Mouse (Mus musculus): Measurements from ENCODE around the gene Mst1.

The Mst1 gene

DNA sequence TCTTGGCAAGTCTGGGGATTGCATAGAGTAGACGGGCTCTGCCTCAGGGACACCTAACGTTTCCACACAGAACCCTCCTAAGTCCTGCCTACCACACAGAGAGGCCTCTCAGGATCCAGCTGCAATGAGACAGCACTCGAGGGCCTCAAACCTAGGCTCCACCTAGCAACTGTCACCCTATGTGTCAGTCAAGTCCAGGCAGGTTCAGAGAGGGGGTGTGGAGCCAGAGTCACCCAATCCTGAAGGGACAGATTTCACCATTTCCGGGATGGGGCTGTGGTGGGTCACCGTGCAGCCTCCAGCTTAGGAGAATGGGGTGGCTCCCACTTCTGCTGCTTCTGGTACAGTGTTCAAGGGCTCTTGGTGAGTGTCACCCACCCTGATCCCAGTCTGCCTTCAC lies at the start of gene Mst1:
TSS of gene Mst1 (plus strand) at position 269 of the 400 bp plus-strand sequence.
- DNase-seq (ENCODE audit: low spot score) = no peak

DNA sequence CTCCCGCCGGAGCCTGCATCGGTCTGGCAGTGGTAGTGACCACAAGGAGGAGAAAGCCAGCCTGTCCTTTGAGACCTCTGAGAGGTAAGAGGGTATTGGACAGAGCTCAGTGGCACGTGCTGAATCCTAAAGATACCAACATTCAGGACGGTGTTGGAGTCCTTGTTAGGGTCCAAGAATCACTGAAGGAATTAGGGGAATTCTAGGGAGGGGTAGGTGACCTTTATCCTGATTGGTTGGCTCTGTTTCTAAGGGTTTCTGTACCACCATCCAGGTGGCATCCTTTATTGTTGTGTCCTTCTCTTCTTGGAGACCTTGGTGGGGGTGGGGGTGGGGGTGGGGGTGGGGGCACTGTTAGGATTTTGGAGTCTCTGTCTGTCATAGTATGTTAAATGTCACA lies 48.1 kb upstream of the Mst1 start:
- no peak for DNase-seq (ENCODE audit: low spot score)

DNA sequence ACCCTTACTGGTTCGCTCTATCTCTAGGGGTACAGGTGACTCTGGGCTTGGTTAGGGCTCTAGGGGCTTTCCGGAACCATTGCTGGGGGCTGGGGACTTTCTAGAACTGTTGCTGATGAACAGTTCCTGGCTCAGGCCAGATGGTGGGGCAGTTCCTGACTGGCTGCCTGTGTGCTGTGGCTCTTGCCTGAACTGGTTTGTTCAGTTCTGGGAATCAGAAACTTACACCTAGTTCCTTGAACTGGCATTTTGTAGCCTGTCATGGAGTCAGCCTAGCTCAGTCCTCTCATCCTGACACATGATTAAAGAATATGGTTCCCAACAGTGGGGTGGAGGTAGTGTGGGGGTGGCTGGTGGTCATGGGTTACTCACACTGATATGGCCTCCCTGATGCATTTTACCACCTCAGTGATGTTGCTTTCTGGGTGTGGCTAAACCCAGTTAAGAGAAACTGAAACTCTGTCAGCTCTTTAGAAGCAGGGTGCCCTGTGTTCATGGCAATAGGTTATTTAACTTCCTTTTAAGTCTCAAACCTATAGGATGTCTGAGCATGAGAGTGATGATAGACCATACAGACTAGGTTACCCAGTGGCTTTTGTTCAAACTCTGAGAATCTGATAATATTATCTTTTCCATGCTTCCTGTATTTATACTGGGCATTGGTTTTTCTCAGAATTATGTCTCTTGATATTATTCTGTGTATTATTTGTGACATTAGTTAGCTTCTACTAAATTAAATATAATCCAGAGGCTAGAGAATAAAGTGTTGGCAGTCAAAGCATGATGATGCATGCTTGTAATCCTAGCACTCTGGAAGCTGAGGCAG lies 44.7 kb upstream of the Mst1 start:
- no peak for DNase-seq (ENCODE audit: low spot score)

DNA sequence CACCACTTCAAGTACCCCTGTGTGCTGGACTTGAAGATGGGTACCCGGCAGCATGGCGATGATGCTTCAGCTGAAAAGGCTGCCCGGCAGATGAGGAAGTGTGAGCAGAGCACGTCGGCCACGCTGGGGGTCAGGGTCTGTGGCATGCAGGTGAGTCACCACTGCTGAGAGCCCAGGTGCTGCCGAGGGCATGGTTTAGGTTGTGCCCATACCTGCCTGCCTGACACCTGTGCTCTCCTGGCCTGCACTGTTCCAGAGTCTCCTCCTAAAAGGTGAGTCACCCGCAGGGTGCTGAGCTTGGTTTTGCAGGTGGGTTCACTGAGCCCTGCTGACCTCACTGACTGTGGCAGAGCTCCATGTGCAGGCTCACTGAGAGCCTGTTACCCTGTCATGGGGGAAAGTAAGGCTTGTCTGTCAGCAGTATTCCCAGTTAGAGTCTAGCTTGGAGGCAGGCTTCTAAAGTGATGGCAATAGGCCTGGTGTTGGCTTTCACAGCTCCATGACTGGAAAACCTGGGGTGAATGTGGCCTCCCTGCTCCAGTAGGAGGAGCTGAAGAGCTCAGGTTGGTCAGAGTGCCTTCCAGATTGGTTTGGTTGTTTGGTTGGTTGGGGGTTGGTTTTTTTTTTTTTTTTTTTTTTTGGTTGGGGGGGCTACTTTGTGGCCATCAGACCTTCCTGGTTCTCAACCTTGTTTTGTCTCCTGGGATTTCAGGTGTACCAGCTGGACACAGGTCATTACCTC lies 35.3 kb upstream of the Mst1 start:
- DNase-seq (ENCODE audit: low spot score) = no peak

DNA sequence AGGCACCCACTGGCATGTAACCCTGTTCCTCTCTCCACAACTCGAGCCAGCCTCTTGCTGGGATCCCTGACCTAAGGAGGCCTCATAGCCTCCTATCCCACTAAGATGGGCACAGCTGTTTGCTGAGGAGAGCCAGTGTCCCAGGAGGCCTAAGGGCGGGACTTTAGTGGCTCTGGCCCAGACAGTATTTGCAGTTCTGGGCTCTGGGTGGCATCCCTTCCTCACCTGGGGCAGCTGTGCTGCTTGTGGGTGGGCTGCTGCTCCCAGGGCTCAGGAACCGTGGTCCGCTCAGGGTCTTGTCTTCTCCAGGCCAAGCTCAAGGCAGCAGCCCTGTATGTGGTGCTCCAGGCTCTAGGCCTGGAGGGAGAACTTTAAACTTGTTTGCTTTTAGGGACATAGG lies 33.7 kb upstream of the Mst1 start:
- DNase-seq (ENCODE audit: low spot score) = no peak

DNA sequence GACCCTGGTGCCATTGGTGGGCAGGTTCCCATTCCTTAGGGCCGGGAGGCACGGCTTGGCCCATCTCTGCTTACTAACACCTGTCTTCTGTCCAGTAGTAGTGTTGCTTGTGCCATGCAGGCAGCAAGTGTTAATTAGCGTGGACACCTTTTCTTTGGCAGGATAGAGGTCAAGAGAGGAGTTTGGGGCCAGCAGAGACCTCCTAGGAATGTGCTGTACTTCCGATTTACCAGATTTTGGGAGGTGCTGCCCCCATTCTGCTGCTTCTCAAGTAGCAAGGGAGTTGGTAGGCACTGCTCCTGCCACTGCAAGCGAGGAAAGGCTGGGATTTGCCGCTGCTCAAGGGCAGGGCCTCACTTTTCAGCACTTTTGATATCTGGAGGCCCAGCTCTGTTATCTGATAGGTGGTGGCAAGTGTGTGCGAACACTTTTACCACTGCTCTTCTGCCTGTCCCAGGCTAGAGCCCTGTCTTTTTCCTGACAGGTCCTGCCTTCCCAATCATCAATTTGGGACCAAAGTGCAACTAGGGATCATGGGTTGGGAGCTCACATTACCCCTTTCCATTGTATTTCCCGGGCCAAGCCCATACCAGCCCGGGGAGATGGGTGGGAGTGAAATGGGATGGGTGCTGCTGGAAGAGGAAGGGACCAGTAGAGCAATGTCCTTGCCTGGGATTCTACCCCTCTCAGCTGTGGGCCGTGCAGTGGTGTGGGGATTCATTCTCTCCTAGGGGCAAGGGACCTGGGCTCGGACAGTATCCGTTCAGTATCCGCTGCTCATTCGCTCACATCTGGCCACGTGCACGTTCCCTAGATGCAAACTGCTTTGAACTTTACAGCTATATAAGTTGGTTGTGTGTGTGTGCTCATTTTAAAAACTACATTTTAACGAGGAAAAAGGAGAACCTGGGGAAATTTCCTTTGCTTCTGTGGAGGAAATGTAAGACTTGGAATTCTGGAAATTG lies 32.4 kb upstream of the Mst1 start:
- DNase-seq (ENCODE audit: low spot score) = no peak

DNA sequence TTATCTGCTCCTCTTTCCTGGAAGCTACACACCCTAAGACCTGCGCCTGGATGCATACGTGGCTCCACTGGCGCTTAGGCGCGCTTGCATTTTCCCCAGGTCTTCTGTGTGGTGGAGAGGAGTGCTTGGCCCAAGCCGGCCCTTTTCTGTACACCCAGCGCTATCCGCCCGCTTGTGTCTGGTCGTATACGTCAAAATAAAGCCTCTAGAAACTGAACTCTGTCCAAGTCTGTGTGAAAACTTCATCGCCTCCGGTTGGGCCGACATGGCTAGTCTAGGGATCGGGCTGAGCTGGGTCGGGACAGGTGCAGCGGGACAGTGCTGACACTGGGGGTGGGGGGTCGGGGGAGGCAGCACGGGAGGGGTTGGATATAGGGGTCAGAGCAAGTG lies 31.7 kb upstream of the Mst1 start:
- peak; percentile 44 for DNase-seq (ENCODE audit: low spot score)

DNA sequence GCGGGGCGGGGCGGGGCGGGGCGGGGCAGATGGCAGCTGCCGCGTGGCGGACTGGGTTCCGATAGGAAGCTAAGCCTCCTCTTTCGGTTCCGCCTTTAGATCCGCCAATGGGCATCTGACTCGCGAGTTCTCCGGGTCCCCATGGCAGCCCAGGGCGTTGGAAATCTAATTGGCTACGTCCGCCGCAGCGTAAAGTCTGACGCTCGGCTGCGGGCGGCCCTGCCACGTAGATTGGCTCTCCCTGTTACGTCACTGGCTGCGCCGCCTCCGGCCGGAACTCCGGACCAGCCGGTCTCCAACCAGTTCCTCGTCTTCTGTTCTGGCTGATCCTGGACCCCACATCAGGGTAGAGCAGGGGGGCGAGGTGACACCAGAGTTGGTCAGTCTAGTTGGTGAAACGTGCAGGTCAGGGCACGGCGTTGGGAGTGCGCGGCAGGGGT lies 31.2 kb upstream of the Mst1 start, which contains the start of gene Gmppb:
TSS of gene Gmppb (plus strand) at position 227 of the 440 bp plus-strand sequence.
- DNase-seq (ENCODE audit: low spot score) = peak; percentile 97

DNA sequence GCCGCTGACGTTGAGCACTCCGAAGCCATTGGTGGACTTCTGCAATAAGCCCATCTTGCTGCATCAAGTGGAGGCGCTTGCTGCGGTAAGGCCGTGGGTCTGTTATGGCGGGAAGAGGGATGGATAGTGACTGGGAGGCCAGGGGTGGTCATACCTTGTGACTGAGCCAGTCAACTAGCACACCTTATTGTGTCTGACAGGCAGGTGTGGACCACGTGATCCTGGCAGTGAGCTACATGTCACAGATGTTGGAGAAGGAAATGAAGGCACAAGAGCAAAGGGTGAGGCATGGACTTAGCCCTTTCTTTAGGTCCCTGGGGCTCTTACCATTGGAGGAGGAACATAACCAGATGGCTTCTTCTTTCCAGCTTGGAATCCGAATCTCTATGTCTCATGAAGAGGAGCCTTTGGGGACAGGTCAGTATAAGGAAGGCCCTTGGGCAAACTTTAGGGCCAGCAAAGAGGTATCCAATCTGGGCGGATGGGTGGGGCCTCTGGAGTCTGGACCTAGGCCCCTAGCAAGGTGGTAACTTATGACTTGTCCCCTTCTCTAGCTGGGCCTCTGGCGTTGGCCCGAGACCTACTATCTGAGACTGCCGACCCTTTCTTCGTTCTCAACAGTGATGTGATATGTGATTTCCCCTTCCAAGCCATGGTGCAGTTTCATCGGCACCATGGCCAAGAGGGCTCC lies 30.5 kb upstream of the Mst1 start:
- no peak for DNase-seq (ENCODE audit: low spot score)

DNA sequence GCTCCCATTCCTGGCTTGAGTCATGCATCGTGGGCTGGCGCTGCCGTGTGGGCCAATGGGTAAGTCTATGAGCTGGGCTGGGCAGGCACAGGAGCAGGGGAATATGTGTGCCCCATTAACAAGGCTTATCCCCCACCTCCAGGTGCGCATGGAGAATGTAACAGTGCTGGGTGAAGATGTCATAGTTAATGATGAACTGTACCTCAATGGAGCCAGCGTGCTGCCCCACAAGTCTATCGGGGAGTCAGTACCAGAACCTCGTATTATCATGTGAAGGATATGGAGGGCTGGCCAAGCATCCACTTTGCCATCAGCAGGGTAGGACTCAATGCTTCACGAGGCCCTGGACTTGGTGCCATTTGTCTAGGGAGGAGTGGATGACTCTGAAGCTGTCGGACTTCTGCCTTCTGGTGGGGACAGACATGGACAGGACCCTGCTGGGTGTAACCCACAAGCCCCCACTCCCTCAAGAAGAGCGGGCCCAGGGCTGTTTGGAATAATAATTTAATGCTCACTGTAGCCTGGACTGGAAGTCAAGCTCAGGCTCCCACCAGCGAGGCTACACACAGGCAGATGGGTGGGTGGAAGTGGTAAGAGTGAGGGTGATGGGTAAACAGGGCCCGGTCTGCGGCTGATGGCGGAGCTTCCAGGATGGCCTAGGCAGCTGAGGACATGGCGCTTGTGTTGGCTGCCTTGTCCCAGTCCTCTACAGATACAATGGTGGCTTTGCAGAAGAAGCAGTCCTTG lies 28.9 kb upstream of the Mst1 start:
- no peak for DNase-seq (ENCODE audit: low spot score)

DNA sequence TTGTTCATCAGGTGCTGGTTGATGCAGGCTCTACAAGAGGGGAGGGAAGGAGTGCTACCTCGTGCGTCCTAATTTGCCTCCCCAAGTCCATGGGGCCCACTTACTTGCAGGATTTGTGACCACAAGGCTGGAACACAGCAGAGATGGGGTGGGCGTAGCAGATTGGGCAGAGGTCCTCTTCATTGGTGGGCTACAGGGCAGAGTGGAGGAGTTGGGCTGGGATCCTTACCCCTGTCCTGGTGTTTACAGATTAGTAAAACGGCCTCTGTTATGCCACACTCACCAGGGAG lies 28.4 kb upstream of the Mst1 start:
- DNase-seq (ENCODE audit: low spot score) = no peak

DNA sequence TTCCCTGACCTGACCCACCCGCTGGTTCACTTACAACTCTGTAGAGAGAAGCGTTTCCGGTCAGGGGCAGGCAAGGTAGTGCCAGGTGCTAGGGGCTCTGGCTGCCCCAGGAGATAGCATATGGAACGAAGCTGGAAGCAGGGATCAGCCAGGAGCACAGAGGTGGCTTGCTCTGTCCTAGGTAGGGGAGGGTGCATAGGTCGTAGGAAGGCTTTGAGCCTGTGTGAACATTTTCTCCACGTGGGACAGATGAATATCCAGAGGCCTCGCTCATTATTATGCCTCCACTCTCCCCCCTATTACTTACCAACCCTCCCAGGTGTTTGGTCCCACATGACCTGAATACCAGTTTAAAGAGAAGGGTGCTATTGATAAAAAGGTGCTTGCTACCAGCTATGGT lies 27.8 kb upstream of the Mst1 start:
- no peak for DNase-seq (ENCODE audit: low spot score)

DNA sequence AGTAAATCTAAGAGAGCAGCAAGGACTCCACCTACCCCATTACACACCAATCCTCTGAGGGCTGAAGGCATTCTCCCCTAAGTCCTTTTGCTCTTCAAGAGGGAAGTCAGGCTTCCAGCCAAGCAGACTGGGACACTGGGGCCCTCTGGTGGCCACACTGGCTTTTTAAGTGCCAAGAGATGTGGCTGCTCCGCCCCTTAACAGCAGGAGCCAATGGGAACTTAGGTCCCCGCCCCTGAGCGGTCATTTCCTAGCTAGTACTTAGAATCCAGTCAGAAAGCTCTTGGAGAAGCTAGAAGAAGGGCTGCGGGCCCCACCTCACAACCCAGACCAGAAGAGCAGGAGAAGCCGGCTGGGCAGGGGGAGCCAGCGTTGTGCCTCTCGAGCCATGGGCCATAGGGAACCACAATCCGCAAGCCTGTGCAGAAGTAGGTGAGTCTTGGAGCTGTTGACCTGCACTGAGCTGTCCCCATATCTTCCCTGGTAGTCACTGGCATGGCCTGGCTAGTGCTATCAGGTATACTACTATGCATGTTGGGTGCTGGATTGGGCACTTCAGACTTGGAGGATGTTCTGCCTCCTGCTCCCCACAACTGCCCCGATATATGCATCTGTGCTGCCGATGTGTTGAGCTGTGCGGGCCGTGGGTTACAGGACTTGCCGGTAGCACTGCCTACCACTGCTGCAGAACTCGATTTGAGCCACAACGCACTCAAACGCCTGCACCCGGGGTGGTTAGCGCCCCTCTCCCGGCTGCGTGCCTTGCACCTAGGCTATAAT lies 27.2 kb upstream of the Mst1 start, which contains the start of gene Amigo3:
TSS of gene Amigo3 (plus strand) at position 275 of the 780 bp plus-strand sequence.
- peak; percentile 92 for DNase-seq (ENCODE audit: low spot score)

DNA sequence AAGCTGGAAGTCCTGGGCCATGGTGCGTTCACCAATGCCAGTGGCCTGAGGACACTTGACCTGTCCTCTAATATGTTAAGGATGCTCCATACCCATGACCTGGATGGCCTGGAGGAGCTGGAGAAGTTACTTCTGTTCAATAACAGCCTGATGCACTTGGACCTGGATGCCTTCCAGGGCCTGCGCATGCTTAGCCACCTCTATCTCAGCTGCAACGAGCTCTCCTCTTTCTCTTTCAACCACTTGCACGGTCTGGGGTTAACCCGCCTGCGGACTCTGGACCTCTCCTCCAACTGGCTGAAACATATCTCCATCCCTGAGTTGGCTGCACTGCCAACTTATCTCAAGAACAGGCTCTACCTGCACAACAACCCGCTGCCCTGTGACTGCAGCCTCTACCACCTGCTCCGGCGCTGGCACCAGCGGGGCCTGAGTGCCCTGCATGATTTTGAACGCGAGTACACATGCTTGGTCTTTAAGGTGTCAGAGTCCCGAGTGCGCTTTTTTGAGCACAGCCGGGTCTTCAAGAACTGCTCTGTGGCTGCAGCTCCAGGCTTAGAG lies 26.5 kb upstream of the Mst1 start:
- no peak for DNase-seq (ENCODE audit: low spot score)

DNA sequence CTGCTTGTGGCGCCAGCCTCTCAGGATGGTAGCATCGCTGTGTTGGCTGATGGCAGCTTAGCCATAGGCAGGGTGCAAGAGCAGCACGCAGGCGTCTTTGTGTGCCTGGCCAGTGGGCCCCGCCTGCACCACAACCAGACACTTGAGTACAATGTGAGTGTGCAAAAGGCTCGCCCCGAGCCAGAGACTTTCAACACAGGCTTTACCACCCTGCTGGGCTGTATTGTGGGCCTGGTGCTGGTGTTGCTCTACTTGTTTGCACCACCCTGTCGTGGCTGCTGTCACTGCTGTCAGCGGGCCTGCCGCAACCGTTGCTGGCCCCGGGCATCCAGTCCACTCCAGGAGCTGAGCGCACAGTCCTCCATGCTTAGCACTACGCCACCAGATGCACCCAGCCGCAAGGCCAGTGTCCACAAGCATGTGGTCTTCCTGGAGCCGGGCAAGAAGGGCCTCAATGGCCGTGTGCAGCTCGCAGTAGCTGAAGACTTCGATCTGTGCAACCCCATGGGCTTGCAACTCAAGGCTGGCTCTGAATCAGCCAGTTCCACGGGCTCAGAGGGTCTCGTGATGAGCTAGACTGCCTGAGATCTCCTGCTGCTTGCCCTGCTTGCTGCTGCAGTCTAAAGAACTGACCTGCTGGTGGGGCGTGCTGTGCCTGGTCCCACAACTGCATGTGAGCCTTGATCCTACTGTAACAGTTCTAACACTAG lies 25.8 kb upstream of the Mst1 start:
- DNase-seq (ENCODE audit: low spot score) = no peak

DNA sequence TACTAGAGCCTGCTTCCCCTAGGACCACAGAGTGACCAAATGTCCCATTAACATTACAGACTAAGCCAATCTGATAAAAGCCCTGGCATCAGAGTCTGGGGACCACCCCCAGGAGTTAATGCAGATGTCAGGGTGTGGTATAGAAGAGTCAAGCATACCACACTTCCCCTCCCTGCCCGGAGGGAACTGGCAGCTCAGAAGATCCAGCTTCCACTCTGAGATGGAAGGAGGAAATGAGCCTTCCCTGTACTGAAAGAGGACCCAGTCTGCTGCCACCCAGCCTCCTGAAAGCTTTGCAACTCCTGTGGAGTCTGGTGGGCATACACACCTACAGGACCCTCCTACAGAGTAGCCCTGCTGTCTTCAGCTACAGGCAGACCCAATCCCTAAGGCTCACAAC lies 25.2 kb upstream of the Mst1 start:
- DNase-seq (ENCODE audit: low spot score) = no peak

DNA sequence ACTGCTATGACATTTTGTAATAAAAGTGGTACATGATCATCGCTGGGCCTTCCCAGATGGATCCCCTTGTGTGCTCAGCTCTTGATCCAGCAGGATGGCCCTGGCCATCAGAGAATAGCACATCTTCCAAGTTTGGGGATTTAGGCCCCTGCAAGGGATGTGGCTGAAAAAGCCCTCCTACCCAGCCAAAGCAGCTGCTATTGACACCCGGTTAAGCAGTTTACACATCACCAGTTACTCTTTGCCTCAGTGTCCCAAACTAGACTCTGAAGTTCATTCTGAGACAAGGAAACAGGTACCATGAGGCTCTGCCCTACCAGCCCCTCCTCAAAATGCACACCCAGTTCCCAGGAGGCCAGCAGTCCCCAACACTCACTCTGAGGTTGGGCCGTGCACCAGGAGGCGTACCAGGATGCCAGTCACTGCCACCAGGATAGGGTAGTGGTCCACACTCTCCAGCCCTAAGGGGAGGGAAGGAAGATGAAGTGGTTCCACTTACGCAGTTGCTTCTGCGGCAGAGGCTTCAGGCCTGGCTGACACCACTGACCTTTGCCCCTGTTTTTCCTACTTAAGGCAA lies 24.5 kb upstream of the Mst1 start:
- no peak for DNase-seq (ENCODE audit: low spot score)

DNA sequence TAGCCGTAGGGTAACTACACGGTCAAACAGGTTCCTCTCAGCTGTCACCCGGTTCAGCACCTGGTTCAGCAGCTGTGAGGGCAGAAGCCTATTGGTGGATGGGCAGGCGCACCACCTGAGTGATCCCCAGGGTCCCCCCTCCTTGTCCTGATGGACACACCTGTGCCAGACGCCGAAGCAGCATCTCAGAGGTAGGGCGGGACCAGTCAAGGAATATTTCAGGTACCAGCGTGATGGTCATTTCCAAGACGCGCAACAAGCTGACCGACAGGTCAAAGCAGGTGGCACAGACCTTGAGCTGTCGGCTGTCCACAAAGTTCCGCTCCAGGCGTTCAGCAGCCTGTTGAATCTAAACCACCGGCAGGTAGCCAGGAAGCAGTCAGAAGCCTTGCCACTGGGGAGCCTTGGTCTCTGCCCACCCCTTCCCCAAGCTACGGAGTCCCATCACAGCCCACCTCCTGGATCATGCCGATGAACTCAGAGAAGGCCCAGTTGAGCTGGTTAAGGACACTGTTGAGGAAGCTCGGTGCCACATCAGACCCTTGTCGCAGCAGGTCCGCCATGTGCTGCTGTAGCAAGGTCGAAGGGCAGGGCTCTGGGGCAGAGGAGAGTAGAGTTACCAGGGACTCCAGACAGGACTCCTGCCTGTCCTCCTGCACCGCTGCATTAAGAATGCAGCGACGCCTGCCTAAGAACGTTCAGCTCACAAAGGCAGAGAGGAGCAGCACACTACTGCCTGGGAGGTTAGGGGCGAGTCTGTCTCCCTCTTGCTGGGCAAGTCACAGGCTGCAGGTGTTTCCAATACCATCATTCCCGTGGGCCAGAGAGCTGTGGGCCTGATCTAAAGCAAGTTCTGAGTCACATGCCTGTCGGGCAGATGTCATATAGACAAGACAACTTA lies 23.6 kb upstream of the Mst1 start:
- no peak for DNase-seq (ENCODE audit: low spot score)

Measured in MN1 (cell line).